Mouse (Mus musculus) c-Kit-positive CD71-positive TER-119-positive erythroid progenitor cells, embryonic 14.5 days (primary cell): ENCODE results near the gene Ptgis.

Source experiments
- DNase-seq: peaks from one replicate; pipeline ENCODE4 v3.0.0-alpha.2; 2013; ENCODE audit warnings: low spot score

The Ptgis gene

DNA sequence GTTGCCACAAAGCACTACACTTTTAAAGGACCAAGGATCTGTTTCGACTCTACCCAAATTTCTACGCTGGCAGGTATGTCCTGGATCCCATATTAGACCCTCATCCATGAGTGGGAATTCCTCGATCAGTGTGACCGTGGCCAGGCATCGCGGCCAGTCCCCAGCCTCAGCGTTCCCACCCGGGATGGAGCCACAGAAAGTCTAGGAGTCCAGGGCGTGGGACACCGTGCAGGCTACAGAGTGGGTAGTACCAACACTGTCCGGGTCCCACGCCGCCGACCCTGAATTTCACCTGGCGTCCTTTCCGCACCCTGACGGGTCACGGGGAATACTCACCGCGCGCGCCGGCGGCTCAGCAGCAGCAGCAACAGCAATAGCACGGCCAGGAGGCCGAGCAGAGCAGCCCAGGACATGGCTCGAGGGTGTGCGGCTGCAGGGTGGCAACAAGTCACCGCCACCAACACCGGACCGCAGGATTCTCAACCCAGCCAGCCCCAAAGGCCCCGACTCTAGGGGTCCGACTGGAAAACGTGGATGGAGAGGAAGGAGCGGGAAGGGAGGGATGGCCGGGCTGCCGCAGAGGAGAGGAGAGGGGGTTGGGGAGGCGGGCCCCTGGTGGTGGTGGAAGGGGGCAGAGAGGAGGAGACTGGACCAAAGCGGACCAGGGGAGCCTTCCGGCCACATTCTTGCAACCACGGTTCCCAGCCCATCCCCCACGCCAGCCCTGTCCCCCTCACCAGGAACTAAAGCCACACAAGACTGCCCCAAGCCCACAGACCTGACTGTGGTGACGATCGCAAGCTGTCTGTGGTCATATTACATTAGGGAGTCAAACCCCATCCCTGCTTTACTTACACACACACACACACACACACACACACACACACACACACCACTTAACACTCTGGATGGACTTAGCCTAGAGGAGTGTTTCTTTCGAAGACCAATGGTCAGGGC lies at the start of gene Ptgis:
TSS of gene Ptgis (minus strand) at position 597 of the 957 bp plus-strand sequence.
- DNase-seq = no peak

DNA sequence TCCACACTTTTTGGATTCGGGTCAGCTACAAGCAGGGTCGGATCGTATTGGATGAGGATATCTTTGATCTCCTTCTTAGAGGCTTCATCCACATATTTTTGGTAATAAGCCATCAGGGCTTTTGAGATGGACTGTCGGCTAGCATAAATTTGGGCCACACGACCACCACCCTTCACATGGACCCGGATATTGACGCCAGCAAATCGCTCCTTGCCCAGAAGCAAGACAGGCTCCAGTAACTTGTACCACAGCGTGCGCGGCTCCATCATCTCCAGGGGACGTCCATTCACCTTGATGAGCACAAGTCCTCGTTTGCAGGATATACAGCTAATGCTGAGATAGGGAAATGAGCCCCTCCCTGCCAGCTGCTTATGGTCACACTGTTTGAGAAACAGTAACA lies 41.1 kb upstream of the Ptgis start:
- DNase-seq = no peak

DNA sequence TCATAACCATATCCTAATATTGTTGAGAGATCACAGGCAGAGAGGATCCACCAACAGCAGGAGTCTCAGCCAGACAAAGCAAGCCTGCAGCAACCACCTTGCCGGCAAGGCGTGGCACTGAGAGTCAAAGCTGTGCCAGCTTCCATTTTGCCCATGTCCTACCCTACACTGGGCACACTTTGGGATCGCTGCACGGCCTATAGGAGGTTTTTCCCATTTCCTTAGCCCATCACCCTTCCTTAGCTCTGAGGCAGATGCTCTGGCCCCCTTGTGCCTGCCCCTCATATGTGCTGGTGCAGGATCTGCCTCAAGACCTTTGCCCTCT lies 40.5 kb upstream of the Ptgis start:
- DNase-seq = no peak

DNA sequence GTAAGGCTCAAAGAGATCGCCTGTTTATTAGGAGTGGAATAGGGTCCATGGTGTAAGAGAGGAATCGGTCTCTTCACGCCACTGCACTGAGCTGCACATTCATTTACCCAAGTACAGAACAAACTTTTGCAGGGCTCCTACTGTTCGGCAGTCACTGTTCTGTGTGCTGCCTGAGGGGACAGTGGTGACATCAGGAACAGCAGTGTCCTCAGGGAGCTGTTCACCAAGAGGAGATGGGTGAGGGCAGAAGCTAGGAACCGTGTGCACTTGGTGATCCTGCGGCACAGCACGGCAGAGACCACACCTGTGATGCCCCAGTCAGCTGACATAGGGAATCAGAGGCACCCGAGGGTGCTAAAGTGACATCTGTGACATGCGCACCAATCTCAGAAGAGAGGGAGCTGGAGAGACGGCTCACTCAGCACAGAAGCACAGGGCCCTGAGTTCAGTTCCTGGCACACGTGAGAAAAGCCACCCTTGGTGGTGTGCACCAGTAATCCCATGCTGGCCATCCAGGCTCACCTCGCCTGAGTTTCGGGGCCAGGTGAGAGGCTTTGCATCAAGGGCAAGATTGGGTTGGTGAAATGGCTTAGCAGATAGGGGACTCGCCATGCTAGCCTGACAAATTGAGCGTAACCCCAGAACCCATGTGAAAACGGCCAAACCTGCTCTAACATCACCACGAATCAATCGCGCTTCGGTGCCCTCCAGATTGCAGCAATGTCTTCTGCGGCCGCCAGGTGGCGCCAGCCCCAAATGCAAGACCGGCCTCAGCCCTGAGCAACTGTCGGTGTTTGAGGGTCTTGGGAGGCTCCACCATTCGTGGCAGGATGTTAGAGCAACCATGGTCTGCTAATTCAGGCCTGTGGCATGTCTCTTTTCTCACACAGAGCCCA lies 39.9 kb upstream of the Ptgis start:
- peak; percentile 49 for DNase-seq

DNA sequence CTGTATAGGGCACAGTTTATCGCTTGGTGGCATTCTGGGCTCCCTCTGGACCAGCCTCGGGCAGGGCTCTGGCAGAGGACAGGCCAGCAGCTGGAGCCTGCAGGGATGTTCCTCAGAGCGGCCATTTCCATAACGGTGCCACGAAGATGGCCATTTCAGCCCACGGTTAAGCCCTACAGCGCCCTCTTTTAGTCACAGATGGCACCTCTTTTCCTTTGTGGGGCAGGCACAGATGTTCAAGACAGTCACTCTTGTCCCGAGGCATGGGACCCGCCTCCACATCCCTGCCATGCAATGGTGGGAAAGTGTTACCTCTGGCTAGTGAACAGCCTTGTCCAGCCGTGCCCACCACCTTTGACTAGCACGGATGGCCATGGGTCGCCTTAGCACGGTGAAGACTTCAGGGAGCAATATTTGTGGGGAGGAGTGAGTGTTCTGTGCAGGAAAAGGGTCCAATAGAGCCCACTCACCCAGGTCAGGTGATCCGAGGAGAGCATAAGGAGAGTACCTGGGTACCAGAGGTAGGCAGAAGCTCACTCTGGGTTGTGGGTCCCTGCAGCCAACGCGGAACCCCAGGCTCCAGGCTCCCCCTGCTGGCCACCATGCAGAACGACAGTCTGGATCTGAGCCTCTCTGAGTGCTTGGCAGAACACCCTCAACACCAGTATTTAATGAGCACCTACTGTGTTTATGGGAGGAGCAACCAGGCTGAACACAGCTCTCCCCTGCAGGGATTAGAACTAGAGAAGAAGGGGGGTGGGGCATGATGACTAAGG lies 38.5 kb upstream of the Ptgis start:
- peak; percentile 47 for DNase-seq

DNA sequence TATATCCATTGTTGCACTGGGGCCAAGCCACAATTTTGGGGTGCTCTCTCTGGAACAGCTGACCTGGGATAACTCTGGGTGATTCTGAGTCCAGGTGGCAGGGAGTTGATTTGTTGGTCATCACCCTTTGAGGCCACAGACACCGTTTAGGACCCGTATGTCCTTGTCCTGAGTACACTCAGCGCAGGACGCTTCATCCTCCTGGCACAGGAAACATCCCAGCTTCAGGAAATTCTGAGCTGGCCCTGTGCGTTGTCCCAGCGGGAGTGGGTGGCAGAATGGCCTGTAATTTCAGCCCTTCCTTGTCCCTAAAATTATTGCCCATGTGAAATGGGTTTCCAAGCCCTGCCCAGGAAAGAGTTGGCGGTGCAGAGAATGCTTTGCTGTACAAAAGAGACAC lies 37.6 kb upstream of the Ptgis start:
- DNase-seq = no peak

DNA sequence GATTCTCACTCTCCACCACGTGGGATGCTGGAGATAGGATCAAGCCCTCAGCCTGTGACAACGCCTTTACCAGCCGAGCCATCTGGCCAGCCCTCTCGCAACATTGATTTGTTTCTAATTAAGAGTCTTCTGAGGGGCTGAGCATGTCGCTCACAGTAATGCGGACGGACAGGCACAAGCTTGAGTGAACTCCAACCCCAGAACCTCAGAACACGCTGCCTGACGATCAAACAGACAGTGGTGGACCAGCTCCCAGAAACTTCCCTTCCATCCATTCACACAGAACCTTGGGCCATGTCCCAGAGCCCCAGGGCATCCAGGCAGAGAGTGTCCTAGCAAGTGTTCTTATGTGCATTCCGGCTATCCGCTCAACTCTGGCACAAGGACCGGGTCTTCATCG lies 36.6 kb upstream of the Ptgis start:
- DNase-seq = no peak

DNA sequence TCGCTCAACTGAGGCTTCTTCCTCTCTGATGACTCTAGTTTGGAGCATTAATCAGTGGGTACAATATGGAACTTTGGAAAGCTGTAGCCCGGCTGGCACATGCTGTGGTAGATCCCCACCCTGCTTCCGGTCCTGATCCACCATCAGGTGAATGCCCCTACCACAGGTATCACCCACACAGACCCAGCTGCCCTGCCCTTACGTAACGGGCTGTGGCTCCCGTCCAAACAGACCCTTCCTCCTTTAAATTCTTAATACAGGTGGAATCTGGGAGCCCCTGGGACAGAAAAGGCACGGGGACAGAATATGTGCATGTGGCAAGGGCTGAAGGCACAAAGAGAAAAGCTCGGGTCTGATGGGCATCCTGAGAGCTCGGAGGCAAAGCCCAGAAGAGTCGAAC lies 35.5 kb upstream of the Ptgis start:
- DNase-seq = no peak

DNA sequence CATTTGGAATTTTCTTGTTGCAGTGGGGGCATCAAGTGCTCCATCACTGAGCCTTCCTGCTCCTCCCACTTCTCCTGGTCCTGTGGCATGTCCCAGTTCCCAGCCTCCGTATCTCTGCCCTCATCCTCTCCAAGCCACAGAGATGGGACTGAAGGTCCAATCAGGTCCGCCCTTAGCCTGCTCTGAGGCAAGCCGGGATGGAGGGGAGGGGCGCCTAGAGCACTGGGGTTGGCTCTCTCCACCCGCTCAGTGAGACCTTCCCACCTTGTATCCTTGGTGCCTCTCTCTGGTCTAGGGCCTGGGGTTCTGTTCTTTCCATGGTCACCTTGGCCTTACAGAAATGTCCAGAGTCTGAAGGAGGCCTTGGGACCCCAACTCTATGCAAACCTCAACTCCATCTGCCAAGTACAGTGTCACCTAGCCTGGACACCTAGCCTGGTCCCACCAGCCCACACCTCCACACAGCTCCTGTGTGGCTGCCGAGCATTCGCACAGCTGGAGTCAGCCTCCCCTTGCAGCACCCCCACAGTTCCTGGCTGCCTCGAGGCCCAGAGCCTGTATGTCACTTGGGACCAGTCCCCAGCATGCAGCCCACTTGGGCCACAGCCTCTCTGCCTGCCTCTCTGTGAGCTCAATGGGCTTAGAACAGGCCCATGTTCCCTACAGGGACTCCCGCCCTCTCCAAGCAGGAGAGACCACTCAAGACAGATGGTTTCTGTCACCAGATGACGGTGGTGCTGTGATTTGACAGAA lies 34.5 kb upstream of the Ptgis start:
- no peak for DNase-seq

DNA sequence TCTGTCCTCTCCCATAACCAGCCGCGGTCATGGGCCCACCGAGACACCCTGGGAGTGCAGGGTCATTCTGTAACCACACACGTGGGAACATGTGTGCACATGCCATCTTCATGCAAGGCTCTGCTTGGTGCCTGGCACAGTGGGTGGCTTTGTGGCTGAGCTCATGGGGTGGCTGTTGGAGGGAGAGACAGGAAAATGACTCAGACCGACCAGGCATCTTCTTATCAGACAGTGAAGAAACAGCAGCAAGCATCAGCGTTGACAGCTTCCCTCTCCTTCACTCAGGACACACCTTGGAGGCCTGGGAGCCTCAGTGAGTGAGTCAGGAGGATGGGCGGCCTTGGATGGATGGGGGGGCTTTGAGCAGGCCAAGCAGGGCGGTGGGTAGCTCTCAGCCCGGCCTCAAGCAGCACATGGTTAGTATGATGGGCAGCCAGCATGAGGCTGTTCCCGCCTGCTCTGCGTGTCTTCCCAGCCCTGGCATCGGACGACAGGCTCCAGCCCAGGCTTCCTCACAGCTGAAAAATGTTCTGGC lies 32.9 kb upstream of the Ptgis start:
- DNase-seq = no peak

DNA sequence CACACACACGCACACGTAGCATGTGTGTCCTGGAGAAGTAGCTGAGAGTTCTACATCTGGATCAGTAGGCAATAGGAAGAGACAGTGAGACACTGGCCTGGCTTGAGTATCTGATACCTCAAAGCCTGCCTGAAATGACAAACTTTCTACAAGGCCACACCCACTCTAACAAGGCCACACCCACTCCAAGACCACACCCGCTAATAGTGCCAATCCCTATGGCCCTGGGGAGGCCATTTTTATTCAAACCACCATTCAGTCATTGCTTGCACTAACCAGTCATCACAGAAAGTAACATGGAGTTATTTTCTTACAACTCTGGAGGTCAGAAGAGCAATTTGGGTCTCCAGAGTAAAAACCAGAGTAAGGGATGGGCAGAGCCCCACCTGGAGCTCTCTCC lies 32.3 kb upstream of the Ptgis start:
- DNase-seq = no peak

DNA sequence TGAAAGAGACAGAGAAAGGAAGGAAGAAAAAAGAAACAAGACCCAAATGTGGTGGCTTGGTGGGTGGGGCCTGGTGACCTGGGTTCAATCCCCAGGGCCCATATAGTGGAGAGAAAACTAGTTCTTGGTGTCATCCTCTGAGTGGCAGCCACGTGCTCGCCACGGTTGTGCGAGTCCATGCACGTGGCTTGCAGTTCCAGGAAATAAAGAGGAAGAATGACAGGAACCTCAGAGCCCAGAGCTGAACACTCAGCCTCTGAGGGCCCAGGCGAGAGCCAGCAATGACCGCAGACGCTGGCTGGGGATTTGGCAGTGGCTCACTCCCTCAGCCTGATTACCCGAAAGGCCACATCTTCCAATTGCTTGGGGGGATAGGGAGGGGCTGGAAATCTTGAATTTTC lies 30.7 kb upstream of the Ptgis start:
- no peak for DNase-seq

DNA sequence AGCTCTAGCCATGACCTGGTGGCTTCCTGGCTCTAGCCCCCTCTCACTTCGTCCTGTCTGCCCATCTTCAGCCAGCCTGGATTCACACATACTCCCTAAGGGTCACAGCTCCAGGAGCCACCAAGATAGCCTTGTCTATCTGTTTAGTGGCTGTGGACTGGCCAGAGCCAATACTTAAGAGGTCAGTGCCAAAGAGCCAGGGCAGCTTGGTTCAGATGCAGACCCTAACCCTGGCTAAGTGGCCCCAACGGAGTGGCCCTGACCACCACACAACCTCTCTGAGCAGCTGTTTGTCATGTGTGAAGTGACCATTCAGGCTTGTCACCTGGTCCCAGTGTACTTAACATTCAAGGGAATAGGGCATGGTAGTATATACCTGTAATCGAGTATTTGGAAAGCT lies 30.1 kb upstream of the Ptgis start:
- no peak for DNase-seq

DNA sequence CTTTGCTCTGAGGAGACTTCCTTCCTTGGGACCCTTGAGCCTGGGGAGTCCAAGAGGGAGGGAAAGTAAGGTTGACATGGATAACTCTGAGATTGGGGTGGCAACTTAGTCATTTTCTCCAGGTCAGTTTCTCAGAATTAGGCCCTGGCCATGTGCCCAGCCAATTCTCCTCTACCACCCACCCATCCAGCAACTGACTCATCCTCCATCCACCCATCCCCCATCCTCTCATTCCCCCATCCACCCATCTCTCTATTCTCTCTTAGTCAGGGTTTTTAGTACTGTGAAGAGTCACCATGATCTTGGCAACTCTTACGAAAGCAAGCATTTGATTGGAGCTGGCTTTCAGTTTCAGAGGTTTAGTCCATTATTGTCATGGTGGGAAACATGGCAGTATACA lies 28.3 kb upstream of the Ptgis start:
- DNase-seq = no peak

DNA sequence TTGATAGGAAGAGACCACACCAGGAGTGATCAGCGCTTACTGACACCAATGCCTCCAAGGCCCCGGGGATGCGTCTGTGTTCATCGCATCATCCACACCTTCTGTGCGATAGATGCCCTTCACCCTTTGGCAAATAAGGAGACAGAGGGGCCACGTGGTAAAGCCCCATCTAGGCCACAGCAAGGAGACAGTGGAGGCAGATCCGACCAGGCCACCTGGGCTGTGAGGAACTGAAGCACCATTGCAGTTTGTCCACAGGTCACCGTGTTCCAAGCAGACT lies 27.9 kb upstream of the Ptgis start:
- no peak for DNase-seq

DNA sequence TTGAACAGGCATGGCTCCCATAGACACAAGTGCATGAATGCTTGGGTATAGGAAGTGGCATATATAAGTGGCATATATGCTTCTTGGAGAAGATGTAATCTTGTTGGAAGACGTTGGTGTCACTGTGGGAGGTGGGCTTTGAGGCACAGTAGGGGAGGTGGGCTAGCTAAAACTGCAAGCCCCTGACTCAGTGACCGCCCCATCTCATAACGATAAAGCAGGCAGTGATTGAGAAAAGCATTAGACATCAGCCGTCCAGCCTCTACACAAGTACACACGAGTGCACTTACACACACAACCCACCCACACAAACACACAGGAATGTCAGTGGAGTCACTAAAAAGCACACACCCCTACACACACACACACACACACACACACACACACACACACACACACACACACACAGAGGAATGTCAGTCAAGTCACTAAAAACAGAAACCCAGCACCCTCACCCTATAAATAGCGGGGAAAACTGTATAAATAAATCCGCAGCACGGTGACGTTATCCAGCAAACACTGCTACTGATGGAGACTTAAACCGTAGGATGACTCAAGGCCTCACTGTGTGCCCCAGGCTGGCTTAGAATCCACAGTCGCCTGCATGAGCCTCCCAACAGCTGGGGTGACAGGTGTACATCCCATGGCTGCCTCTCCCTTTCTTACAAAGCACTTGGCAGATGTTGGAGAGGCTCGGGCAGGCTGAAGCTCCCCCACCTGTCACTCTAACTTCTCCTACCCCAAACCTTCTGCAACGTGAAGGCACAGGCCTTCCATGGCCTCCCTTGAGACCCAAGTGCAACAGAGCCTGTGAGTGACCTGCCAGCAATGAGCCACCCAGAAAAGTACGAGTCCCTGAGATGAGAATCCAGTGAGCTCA lies 27.4 kb upstream of the Ptgis start:
- DNase-seq = no peak

DNA sequence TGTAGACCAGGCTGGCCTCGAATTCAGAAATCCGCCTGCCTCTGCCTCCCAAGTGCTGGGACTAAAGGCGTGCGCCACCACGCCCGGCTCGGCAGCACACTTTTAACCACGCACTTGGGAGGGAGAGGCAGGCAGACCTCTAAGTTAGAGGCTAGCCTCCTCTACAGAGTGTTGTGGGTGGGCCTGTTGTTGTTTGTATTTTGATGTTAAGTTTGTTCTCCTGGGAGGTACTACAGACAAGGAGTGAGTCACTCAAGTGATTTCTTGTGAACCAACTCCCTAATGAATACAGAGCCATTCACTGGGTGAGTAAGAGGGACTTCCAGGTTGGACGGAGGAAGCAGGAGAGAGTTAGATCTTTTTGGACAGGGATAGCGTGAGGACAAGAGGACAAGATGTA lies 25.8 kb upstream of the Ptgis start:
- no peak for DNase-seq

DNA sequence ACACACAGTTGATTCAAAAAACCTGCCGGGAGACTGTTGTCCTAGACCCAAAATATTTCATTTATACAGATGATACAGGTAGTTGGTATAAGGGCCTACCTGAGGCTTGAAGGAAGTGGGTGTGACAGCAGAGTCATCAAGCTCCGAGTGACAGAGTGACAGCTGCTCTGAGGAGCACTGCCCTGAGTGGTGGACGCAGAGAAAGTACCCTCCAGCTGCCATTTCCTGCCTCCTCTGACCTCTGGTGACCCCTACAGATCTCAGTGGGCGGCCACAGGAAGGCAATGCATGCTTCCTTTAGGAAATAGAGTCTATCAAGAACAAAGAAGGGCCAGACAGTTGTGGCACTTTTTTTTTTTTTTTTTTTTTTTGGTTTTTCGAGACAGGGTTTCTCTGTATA lies 25.4 kb upstream of the Ptgis start:
- DNase-seq = no peak

DNA sequence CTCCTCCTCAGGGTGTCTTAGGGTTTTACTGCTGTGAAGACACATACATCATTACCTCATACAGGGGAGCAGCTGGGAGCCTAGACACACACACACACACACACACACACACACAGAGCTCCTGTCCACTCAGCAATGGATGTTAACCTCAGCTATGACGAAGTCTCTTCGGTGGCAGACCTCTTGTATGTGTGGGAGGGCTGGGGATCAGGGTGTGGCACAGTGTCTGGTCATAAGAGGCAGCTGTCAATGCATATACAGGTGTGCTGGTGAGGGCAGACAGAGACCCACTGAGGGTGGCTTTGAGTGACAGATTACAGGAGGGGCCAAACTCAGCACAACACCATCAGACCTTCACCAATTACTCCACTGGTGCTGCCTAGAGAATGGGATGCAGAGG lies 24.6 kb upstream of the Ptgis start:
- DNase-seq = no peak

DNA sequence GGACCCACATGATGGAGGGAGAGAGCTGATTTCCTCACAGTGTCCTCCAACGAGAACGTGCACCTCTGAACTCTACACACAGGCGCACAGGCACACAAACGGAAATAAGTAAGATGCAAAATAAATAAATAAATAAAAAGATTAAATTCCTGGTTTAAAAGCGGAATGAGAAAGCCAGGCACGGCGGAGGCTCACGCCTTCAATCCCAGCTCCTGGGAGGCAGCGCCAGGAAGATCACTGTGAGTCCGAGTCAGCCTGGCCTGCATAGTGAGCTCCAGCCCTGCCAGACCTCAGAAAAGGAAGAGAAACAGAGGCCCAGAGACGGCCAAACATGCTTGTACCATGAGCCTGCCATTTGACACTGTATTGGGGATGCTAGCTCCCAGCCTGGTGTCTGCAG lies 23.5 kb upstream of the Ptgis start:
- DNase-seq = no peak
